Mouse (Mus musculus) cerebellum, adult 2 months (tissue): ENCODE results near the gene Ms4a15.

Experiments
- CTCF ChIP-seq: fragments of 200-500 bp; IDR thresholded peaks from 2 replicates; pipeline ENCODE4 v1.5.1; 2011; ENCODE audit warnings: low read depth, mild to moderate bottlenecking, control low read depth, low read length, moderate library complexity, borderline replicate concordance; ENCODE audit not compliant: insufficient read depth
- POLR2A ChIP-seq: fragments of 200-500 bp; IDR thresholded peaks from 2 replicates; pipeline ENCODE4 v1.6.1; 2011; ENCODE audit warnings: low read length, control low read depth, borderline replicate concordance; ENCODE audit not compliant: insufficient read depth

DNA sequence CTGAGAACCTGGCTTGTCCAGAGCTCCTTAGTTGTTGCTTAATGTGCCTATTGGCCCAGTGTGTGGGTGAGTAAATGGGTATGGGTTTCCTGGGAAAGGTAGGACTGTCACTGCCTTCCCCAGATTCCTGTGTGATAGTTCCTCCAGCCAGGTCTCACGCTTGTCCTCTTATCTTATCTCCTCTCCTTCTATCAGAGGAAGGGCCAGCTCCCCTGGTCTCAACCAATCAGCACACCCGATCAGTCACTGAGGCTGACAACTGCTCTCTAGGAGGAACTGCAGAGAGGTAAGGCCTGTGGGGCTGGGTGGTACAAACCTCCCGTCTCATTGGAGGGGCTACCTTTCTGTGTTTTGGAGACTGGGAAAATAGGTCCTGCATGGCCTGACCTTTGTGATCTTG, 54.3 kb downstream of the Ms4a15 start:
- TF ChIP-seq POLR2A (no peak), CTCF (no peak)
